Mouse (Mus musculus): Measurements from ENCODE around the gene Zcchc24.

Zcchc24 gene

GRCm38 (mm10) chr14:25747996-25748756 lies 20.7 kb downstream of the Zcchc24 start:
- no peak for DNase-seq (ENCODE audit: low spot score in 2 of 2)

- DNase-seq (ENCODE audit: low spot score in 2 of 2): peak in 1 of 2 experiments; percentile 41
These were observed 21.6 kb downstream of the Zcchc24 start for GRCm38 (mm10) chr14:25746971-25747945.

GRCm38 (mm10) chr14:25746371-25746770 lies 22.5 kb downstream of the Zcchc24 start:
- no peak for DNase-seq (ENCODE audit: low spot score in 2 of 2)

- DNase-seq (ENCODE audit: low spot score in 2 of 2): no peak
These were observed 23.3 kb downstream of the Zcchc24 start for GRCm38 (mm10) chr14:25745365-25746184.

- no peak for DNase-seq (ENCODE audit: low spot score in 2 of 2)
These were observed 25.9 kb downstream of the Zcchc24 start for GRCm38 (mm10) chr14:25742943-25743342.

- DNase-seq (ENCODE audit: low spot score in 2 of 2): peak; percentile 34 to 42
These were observed 26.9 kb downstream of the Zcchc24 start for GRCm38 (mm10) chr14:25741840-25742367.

GRCm38 (mm10) chr14:25741211-25741610 lies 27.6 kb downstream of the Zcchc24 start:
- DNase-seq (ENCODE audit: low spot score in 2 of 2): no peak

GRCm38 (mm10) chr14:25739957-25740565 lies 28.8 kb downstream of the Zcchc24 start:
- no peak for DNase-seq (ENCODE audit: low spot score in 2 of 2)

GRCm38 (mm10) chr14:25738591-25739001 lies 30.2 kb downstream of the Zcchc24 start:
- DNase-seq (ENCODE audit: low spot score in 2 of 2): no peak

GRCm38 (mm10) chr14:25736589-25736988 lies 32.2 kb downstream of the Zcchc24 start:
- no peak for DNase-seq (ENCODE audit: low spot score in 2 of 2)

- DNase-seq (ENCODE audit: low spot score in 2 of 2): no peak
These were observed 32.7 kb downstream of the Zcchc24 start for GRCm38 (mm10) chr14:25736140-25736539.

- no peak for DNase-seq (ENCODE audit: low spot score in 2 of 2)
These were observed 33.8 kb downstream of the Zcchc24 start for GRCm38 (mm10) chr14:25734736-25735716.

GRCm38 (mm10) chr14:25727149-25727510 lies 41.7 kb downstream of the Zcchc24 start:
- DNase-seq (ENCODE audit: low spot score in 2 of 2): no peak

GRCm38 (mm10) chr14:25726226-25727148 lies 42.4 kb downstream of the Zcchc24 start:
- peak; percentile 58 to 80 for DNase-seq (ENCODE audit: low spot score in 2 of 2)

- no peak for DNase-seq (ENCODE audit: low spot score in 2 of 2)
These were observed 43.1 kb downstream of the Zcchc24 start for GRCm38 (mm10) chr14:25725690-25726089.

GRCm38 (mm10) chr14:25725032-25725497 lies 43.8 kb downstream of the Zcchc24 start:
- DNase-seq (ENCODE audit: low spot score in 2 of 2): no peak

GRCm38 (mm10) chr14:25720962-25721707 lies 47.7 kb downstream of the Zcchc24 start:
- DNase-seq (ENCODE audit: low spot score in 2 of 2): peak; percentile 51 to 53

GRCm38 (mm10) chr14:25719371-25719770 lies 49.5 kb downstream of the Zcchc24 start:
- DNase-seq (ENCODE audit: low spot score in 2 of 2): peak; percentile 91 to 94
